Mouse (Mus musculus) hindbrain, embryonic 10.5 days (tissue): ENCODE measurements at regions not wholly inside any gene's neighbourhood (a gene's known extent, or its start where the extent isn't known, plus 50 kb on each side); places are given as distances from the start of the nearest gene placed in this dataset.

Experiments used
- DNase-seq: peaks from one replicate; pipeline ENCODE4 v3.0.0-alpha.2; 2017; ENCODE audit warnings: low spot score
- H3K27ac ChIP-seq: fragments of 300-500 bp; sonication (generic); 2 replicates; pipeline ENCODE4 v1.5.1; 2016; ENCODE audit warnings: mild to moderate bottlenecking, moderate library complexity
- H3K27me3 ChIP-seq: fragments of 300-500 bp; sonication (generic); 2 replicates; pipeline ENCODE4 v1.6.1; 2016; ENCODE audit warnings: mild to moderate bottlenecking; ENCODE audit not compliant: poor library complexity, insufficient read depth, severe bottlenecking
- H3K36me3 ChIP-seq: fragments of 300-500 bp; sonication (generic); 2 replicates; pipeline ENCODE4 v1.6.1; 2016; ENCODE audit warnings: mild to moderate bottlenecking, moderate library complexity
- H3K4me1 ChIP-seq: fragments of 300-500 bp; sonication (generic); replicated peaks from 2 replicates; pipeline ENCODE4 v1.6.1; 2016; ENCODE audit warnings: mild to moderate bottlenecking
- H3K4me3 ChIP-seq: fragments of 300-500 bp; sonication (generic); 2 replicates; pipeline ENCODE4 v1.5.1; 2016; ENCODE audit warnings: mild to moderate bottlenecking, moderate library complexity
- H3K9me3 ChIP-seq: fragments of 300-500 bp; sonication (generic); 2 replicates; pipeline ENCODE4 v1.6.1; 2016; ENCODE audit warnings: mild to moderate bottlenecking, moderate library complexity
- WGBS: fragments of 180-500 bp; shearing (Covaris S2); methylation state at CpG from one replicate; pipeline ENCODE4 v1.1.7; 2016; 5-methylcytosine and 5-hydroxymethylcytosine counted together

GRCm38 (mm10) chr10:53456027-53456713 lies 76.4 kb upstream of the Cep85l start:
- no peaks in the 10 kb centered on the region for H3K36me3 ChIP-seq
- no peaks in the 10 kb centered on the region for H3K4me1 ChIP-seq
- no peak for DNase-seq
- peaks cover 2% of the 10 kb centered on the region; the same call in 1 of the 2 replicates for H3K9me3 ChIP-seq
- WGBS: 49% methylated on average over 4 of the region's 4 CpGs
- no peak overlapping the region for H3K27ac ChIP-seq
- H3K27me3 ChIP-seq: no peaks in the 10 kb centered on the region
- no peak overlapping the region for H3K4me3 ChIP-seq

- Histone ChIP-seq H3K4me3 (no peak overlapping the region), H3K4me1 (0 out of 2 replicates have a peak, but pooled peaks cover 3% of the 10 kb centered on the region), H3K27me3 (no peaks in the 10 kb centered on the region), H3K36me3 (no peaks in the 10 kb centered on the region), H3K27ac (no peak overlapping the region), H3K9me3 (no peaks in the 10 kb centered on the region)
- DNase-seq: no peak
- WGBS: 56% methylated on average over 3 of the region's 3 CpGs
Measured at GRCm38 (mm10) chr10:53444789-53445188, 65.0 kb upstream of the Cep85l start.

- H3K27ac ChIP-seq: no peak overlapping the region
- no peaks in the 10 kb centered on the region for H3K9me3 ChIP-seq
- no peak overlapping the region for H3K4me3 ChIP-seq
- H3K4me1 ChIP-seq: 0 out of 2 replicates have a peak, but pooled peaks cover 3% of the 10 kb centered on the region
- H3K27me3 ChIP-seq: no peaks in the 10 kb centered on the region
- WGBS: 90% methylated on average over 1 of the region's 1 CpGs
- H3K36me3 ChIP-seq: no peaks in the 10 kb centered on the region
- DNase-seq: no peak
Measured at GRCm38 (mm10) chr10:53443443-53443842, 63.7 kb upstream of the Cep85l start.

DNA sequence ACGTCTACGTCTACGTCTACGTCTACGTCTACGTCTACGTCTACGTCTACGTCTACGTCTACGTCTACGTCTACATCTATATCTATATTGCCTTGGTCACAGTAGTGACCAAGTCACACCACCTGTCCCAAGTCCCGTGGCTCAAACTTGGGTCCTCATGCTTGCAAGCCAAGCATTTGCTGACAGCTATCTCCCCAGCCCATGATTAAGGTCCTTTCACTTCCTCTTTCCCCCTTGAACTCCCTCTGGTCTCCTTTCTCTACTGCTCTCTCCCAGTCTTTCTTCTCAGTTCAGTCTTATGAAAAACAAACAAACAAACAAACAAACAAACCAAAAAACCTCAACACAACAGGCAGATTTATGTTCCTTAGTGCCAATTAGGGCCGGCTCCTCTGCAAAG lies 63.2 kb upstream of the Cep85l start:
- Histone ChIP-seq H3K4me3 (no peak overlapping the region), H3K4me1 (0 out of 2 replicates have a peak, but pooled peaks cover 3% of the 10 kb centered on the region), H3K27ac (no peak overlapping the region), H3K36me3 (no peaks in the 10 kb centered on the region), H3K9me3 (no peaks in the 10 kb centered on the region), H3K27me3 (no peaks in the 10 kb centered on the region)
- DNase-seq: no peak
- 97% methylated on average over 14 of the region's 14 CpGs for WGBS

GRCm38 (mm10) chr10:53440251-53440650 lies 60.5 kb upstream of the Cep85l start:
- Histone ChIP-seq H3K27ac (no peak overlapping the region), H3K36me3 (no peaks in the 10 kb centered on the region), H3K27me3 (no peaks in the 10 kb centered on the region), H3K4me3 (no peak overlapping the region), H3K9me3 (no peaks in the 10 kb centered on the region), H3K4me1 (peaks cover 14% of the 10 kb centered on the region)
- 91% methylated on average over 1 of the region's 1 CpGs for WGBS
- DNase-seq: no peak

DNA sequence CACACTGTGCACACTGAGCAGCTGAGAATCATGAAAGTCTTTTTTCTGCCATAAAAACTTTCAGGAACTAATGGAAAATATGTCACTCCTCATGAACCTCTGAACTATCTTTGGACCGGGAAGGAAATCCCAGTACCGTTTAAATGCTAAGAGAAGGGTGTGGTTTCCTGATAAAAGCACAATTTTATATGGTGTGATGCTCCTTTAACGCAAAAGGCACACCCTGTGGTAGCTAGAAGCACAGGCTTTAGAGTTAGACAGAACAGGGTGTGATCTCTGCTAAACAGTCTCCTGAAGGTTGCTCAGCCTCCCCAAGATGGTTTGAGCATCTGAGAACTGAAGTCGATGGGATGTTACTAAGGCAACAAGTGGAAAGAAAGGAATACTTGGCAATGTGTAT lies 58.6 kb upstream of the Cep85l start:
- Histone ChIP-seq H3K27me3 (no peaks in the 10 kb centered on the region), H3K27ac (no peak overlapping the region), H3K4me3 (no peak overlapping the region), H3K9me3 (no peaks in the 10 kb centered on the region), H3K4me1 (peaks cover 17% of the 10 kb centered on the region), H3K36me3 (no peaks in the 10 kb centered on the region)
- DNase-seq: no peak
- 90% methylated on average over 4 of the region's 4 CpGs for WGBS

- Histone ChIP-seq H3K27me3 (no peaks in the 10 kb centered on the region), H3K4me1 (peaks cover 17% of the 10 kb centered on the region), H3K36me3 (no peaks in the 10 kb centered on the region), H3K9me3 (no peaks in the 10 kb centered on the region), H3K27ac (no peak overlapping the region), H3K4me3 (no peak overlapping the region)
- DNase-seq: no peak
- WGBS: 81% methylated on average over 4 of the region's 4 CpGs
Measured at GRCm38 (mm10) chr10:53437724-53438123, 58.0 kb upstream of the Cep85l start.

GRCm38 (mm10) chr10:53436023-53436475 lies 56.3 kb upstream of the Cep85l start:
- WGBS: 67% methylated on average over 8 of the region's 8 CpGs
- DNase-seq: no peak
- peak overlapping the region; percentile 80 for H3K27ac ChIP-seq

DNA sequence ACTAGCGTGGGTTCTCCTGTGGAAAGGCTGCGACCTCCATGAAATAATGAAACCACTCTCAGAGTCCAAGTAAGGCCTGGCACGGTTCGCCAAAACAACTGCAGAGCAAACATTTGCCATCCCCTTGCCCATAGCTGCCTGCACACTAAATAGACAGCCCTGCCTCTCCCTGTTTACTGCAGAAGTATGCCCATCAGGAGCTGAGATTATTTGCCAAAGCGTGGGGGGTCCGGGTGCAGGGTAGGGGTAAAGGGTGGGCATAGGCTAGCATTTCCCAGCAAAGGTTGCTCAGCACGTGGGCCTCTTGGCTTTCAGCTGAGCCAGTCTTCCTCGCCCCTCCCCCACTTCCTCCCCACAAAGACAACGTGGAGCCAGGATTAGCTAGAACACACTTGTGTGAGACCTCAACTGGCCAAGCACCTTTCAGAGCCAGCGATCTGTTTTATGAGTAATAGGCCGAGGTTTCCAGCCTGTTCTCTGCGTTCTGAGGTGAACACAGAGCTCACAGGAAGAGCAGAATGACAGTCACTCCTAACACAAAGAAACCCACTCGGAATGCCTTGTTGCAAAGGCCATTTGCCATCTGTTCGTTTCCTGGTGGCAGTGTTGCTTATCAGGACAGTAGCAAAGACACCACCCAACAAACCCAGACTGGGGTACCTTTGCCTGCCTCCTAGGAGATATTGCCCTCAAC lies 55.6 kb upstream of the Cep85l start:
- Histone ChIP-seq H3K4me1 (peaks cover 17% of the 10 kb centered on the region), H3K36me3 (no peaks in the 10 kb centered on the region), H3K4me3 (no peak overlapping the region), H3K27ac (peak overlapping the region; percentile 80), H3K9me3 (no peaks in the 10 kb centered on the region), H3K27me3 (no peaks in the 10 kb centered on the region)
- 64% methylated on average over 14 of the region's 14 CpGs for WGBS
- DNase-seq: peak; percentile 38

More at GRCm38 (mm10) chr10:53436023-53436475, 56.3 kb upstream of the Cep85l start:
- Histone ChIP-seq H3K4me1 (peaks cover 17% of the 10 kb centered on the region), H3K27me3 (no peaks in the 10 kb centered on the region), H3K4me3 (no peak overlapping the region), H3K36me3 (no peaks in the 10 kb centered on the region), H3K9me3 (no peaks in the 10 kb centered on the region)

DNA sequence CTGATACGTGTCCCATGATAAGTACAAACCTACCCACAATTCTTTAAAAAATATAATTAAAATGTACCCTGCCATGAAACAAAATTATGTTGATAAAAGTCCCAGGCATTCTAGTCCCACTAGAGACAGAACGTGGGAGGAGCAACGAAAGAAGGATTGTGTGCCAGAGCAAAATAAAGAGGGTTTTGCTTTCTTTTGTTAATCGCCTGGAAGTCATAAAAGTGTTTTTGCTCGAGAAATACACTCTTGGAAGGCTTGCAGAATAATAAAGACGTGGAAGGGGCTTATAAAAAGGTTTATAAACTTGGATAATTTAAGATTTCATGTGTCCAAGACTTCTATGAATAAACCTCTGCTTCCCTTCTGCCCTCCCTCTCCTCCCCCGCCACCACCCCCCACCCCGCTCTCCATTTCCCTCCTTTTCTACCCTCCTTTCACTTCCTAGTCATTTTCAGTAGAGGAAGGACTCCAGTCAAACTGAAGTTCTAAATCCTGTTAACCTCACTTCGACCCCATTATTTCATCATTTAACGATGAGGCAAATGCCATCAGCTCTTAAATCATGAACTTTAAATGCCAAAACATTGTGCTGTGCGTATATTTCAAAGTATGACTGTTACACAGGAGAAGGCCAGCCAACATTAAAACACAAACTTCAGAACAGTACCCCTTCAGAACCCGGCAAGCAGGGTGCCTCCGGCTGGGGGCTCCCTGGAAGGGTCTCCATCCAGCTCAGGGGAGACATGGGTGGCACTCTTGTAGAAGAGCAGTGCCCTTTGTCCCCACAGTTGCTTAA lies 54.8 kb upstream of the Cep85l start:
- H3K36me3 ChIP-seq: no peaks in the 10 kb centered on the region
- 83% methylated on average over 13 of the region's 13 CpGs for WGBS
- H3K27ac ChIP-seq: peak overlapping the region; percentile 80
- H3K4me1 ChIP-seq: peaks cover 21% of the 10 kb centered on the region
- H3K9me3 ChIP-seq: no peaks in the 10 kb centered on the region
- H3K4me3 ChIP-seq: no peak overlapping the region
- no peak for DNase-seq
- no peaks in the 10 kb centered on the region for H3K27me3 ChIP-seq

DNA sequence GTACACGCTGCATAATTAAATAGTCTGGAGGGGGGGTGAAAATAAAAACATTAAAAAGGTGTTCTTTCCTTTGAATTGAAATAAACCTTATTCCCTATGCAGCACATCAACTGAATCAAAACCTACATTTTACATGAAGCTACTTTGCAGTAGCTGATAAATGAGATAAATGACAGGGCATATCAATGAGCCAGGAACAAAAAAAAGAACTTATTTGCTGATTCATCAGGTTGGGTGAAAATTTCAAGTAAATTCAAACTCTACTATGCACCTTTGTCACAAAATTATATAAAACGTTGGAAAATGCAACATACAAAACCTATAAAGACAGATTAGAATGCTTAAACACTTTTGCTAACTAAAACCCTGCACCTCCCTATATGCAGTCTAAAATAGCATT lies 53.0 kb upstream of the Cep85l start:
- Histone ChIP-seq H3K36me3 (no peaks in the 10 kb centered on the region), H3K4me3 (no peak overlapping the region), H3K9me3 (no peaks in the 10 kb centered on the region), H3K27ac (no peak overlapping the region), H3K4me1 (peaks cover 21% of the 10 kb centered on the region), H3K27me3 (no peaks in the 10 kb centered on the region)
- DNase-seq: no peak
- 87% methylated on average over 2 of the region's 2 CpGs for WGBS

DNA sequence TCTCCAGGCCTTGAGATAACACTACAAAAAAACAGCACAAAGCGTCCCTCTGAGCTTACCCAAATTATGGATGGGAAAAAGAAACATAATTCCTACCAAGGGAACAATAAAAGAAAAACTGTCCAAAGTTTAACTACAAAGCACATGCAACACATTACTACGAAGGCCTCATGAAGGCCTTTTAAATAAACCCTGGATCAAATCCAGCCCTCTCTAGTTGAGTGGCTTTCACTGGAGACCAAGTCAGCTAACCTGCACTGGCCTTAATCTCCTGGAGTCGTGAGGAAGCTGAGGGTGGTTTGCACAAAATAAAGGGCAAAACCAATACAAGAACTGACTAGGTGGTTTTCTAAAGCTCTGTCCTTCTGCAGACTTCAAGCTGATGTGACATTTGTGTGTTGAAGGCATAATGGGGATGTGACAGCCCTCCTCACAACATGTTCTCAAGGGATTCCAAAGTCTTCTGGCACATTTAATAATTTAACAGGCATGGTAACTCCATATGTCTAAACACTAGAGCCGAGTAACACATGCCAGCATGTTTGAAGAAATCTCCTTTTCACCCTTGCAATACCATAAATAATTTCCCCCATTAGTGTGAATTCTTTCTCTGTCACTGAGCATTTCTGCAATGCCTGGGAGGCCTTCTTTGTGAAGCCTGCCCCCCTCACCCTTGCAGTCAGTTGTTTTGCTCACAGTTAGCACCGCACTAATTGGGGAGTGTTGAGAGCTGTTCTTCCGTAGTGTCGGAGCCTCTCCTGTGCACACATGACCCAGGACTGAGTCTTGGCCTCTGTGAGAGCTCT lies 50.0 kb upstream of the Cep85l start:
- whole genome bisulfite sequencing: 59% methylated on average over 7 of the region's 7 CpGs
- Histone ChIP-seq H3K9me3 (no peaks in the 10 kb centered on the region), H3K27ac (no peak overlapping the region), H3K27me3 (no peaks in the 10 kb centered on the region), H3K36me3 (no peaks in the 10 kb centered on the region), H3K4me3 (no peak overlapping the region), H3K4me1 (peaks cover 4% of the 10 kb centered on the region)
- no peak for DNase-seq
